Mouse (Mus musculus) embryonic stem cell, embryonic (primary cell): ENCODE measurements around the gene Mfsd12.

Experiments
- CTCF ChIA-PET, 4 experiments: fragments of 300-600 bp in 2 of 4; fragments of 350-600 bp in 2 of 4; sonication (Branson Sonifier 250); formaldehyde crosslinking; loops; one replicate each; lab custom pipeline; 2022; ENCODE audit warnings: inconsistent platforms in 2 of 4; lab: Charles Lee
- POLR2A ChIA-PET, 4 experiments: fragments of 300-600 bp in 2 of 4; fragments of 350-600 bp in 2 of 4; sonication (Branson Sonifier 250); formaldehyde crosslinking; loops; one replicate each; lab custom pipeline; 2022; ENCODE audit warnings: antibody characterized with exemption in 4 of 4, inconsistent platforms in 1 of 4; lab: Charles Lee

Mfsd12 gene

GRCm38 (mm10) chr10:81389801-81390677, 32.7 kb downstream of the Mfsd12 start:
- ChIA-PET CTCF (interaction anchor here (0.5 to 4.9 kb wide), 69 partner anchors 9 to 467 kb away, joined by 3 to 75 read pairs (median 4); partner anchors contain the start of genes Fzr1 (in 2 of the 4), Hmg20b (in 2 of the 4), Ncln (in 2 of the 4) and Atcay (in 1 of the 4)), POLR2A (interaction anchor here (0.5 to 4.0 kb wide), 34 partner anchors 11 to 789 kb away, joined by 3 to 24 read pairs (median 4); partner anchors contain the start of genes Fzr1 (in 3 of the 4), Map2k2 (in 1 of the 4), Pip5k1c (in 1 of the 4) and Thop1 (in 1 of the 4))

GRCm38 (mm10) chr10:81390678-81390965, 33.3 kb downstream of the Mfsd12 start:
- POLR2A ChIA-PET: interaction anchor here (0.5 to 4.0 kb wide), 19 partner anchors 11 to 252 kb away, joined by 3 to 24 read pairs (median 4); partner anchors contain the start of genes Fzr1 (in 3 of the 4) and Pip5k1c (in 1 of the 4)
- CTCF ChIA-PET: interaction anchor here (0.7 to 4.9 kb wide), 36 partner anchors 8 to 161 kb away, joined by 3 to 75 read pairs (median 6); partner anchors contain the start of genes Fzr1 (in 2 of the 4), Cactin (in 1 of the 4), Celf5 (in 1 of the 4) and Ncln (in 1 of the 4)

- ChIA-PET CTCF (interaction anchor here in 2 of 4 experiments (1.2 to 4.9 kb wide), 8 partner anchors 7 to 100 kb away, joined by 3 to 75 read pairs (median 6); partner anchors contain the start of genes Dohh (in 1 of the 2), Gm48551 (in 1 of the 2) and Pip5k1c (in 1 of the 2)), POLR2A (interaction anchor here in 2 of 4 experiments (0.8 to 3.1 kb wide), 6 partner anchors 8 to 34 kb away, joined by 3 to 20 read pairs (median 3); partner anchors contain the start of genes Dohh (in 1 of the 2) and Gm48551 (in 1 of the 2))
Observed at GRCm38 (mm10) chr10:81392270-81392669, 35.0 kb downstream of the Mfsd12 start.

- POLR2A ChIA-PET: interaction anchor here in 2 of 4 experiments (0.8 to 3.1 kb wide), 10 partner anchors 8 to 91 kb away, joined by 3 to 20 read pairs (median 3); partner anchors contain the start of genes Dohh (in 1 of the 2) and Gm48551 (in 1 of the 2)
Observed at GRCm38 (mm10) chr10:81392781-81393185, 35.5 kb downstream of the Mfsd12 start, which contains the start of gene Smim24. Gene Smim24 (plus strand): TSS chr10:81393051.

GRCm38 (mm10) chr10:81393456-81394063, 36.3 kb downstream of the Mfsd12 start:
- POLR2A ChIA-PET: interaction anchor here in 2 of 4 experiments (0.8 to 3.1 kb wide), 13 partner anchors 9 to 91 kb away, joined by 3 to 20 read pairs (median 3); partner anchors contain the start of genes 4930404N11Rik (in 1 of the 2), Cactin (in 1 of the 2), Dohh (in 1 of the 2) and Gm48551 (in 1 of the 2)
- CTCF ChIA-PET: interaction anchor here (0.6 to 4.9 kb wide), 20 partner anchors 9 to 962 kb away, joined by 3 to 75 read pairs (median 4); partner anchors contain the start of genes Dohh (in 2 of the 4), Gm48551 (in 2 of the 4), Fzr1 (in 1 of the 4) and Pip5k1c (in 1 of the 4)

More at GRCm38 (mm10) chr10:81392781-81393185, 35.5 kb downstream of the Mfsd12 start, which contains the start of gene Smim24:
- CTCF ChIA-PET: interaction anchor here (0.5 to 4.9 kb wide), 19 partner anchors 8 to 961 kb away, joined by 3 to 75 read pairs (median 4); partner anchors contain the start of genes Dohh (in 2 of the 4), Gm48551 (in 2 of the 4), Fzr1 (in 1 of the 4) and Pip5k1c (in 1 of the 4)

- ChIA-PET POLR2A (interaction anchor here in 3 of 4 experiments (0.5 to 2.5 kb wide), 19 partner anchors 9 to 202 kb away, joined by 3 to 13 read pairs (median 4); partner anchors contain the start of genes Dohh (in 2 of the 3), Gm48551 (in 2 of the 3) and 4930404N11Rik (in 1 of the 3)), CTCF (interaction anchor here (0.6 to 4.7 kb wide), 20 partner anchors 9 to 146 kb away, joined by 3 to 28 read pairs (median 4); partner anchors contain the start of genes Dohh (in 1 of the 4), Gm48551 (in 1 of the 4) and Pip5k1c (in 1 of the 4))
Observed at GRCm38 (mm10) chr10:81395127-81395526, 37.8 kb downstream of the Mfsd12 start.

GRCm38 (mm10) chr10:81395865-81396264, 38.6 kb downstream of the Mfsd12 start:
- POLR2A ChIA-PET: interaction anchor here (0.5 to 2.5 kb wide), 21 partner anchors 8 to 201 kb away, joined by 3 to 13 read pairs (median 4); partner anchors contain the start of genes Dohh (in 3 of the 4), Gm48551 (in 3 of the 4), 4930404N11Rik (in 1 of the 4) and Ncln (in 1 of the 4)
- CTCF ChIA-PET: interaction anchor here in 3 of 4 experiments (0.6 to 4.7 kb wide), 16 partner anchors 8 to 110 kb away, joined by 3 to 28 read pairs (median 6); partner anchors contain the start of genes Dohh (in 1 of the 3), Gm48551 (in 1 of the 3) and Pip5k1c (in 1 of the 3)

- CTCF ChIA-PET: interaction anchor here in 3 of 4 experiments (1.1 to 1.7 kb wide), 3 partner anchors 8 to 92 kb away, joined by 3 to 10 read pairs (median 4); no protein-coding TSS in a partner anchor
- POLR2A ChIA-PET: interaction anchor here in 2 of 4 experiments (1.2 to 2.5 kb wide), 6 partner anchors 11 to 155 kb away, joined by 3 to 13 read pairs (median 4); partner anchors contain the start of genes Dohh (in 2 of the 2) and Gm48551 (in 2 of the 2)
Observed at GRCm38 (mm10) chr10:81396749-81397148, 39.5 kb downstream of the Mfsd12 start.

- CTCF ChIA-PET: interaction anchor here in 1 of 4 experiments (2.3 kb wide), 1 partner anchor 9 kb away, joined by 10 read pairs; no protein-coding TSS in a partner anchor
- POLR2A ChIA-PET: interaction anchor here in 2 of 4 experiments (0.7 to 6.6 kb wide), 5 partner anchors 9 to 30 kb away, joined by 3 to 104 read pairs (median 3); partner anchors contain the start of gene Fzr1 (in 1 of the 2)
Observed at GRCm38 (mm10) chr10:81399296-81399695, 42.0 kb downstream of the Mfsd12 start.

GRCm38 (mm10) chr10:81399798-81400308, 42.6 kb downstream of the Mfsd12 start:
- CTCF ChIA-PET: interaction anchor here in 2 of 4 experiments (0.9 to 2.3 kb wide), 2 partner anchors 10 kb away, joined by 3 to 10 read pairs; no protein-coding TSS in a partner anchor
- POLR2A ChIA-PET: interaction anchor here in 3 of 4 experiments (0.5 to 6.6 kb wide), 9 partner anchors 8 to 329 kb away, joined by 3 to 104 read pairs (median 3); partner anchors contain the start of genes Fzr1 (in 2 of the 3) and Ncln (in 1 of the 3)

GRCm38 (mm10) chr10:81400371-81401204, 43.3 kb downstream of the Mfsd12 start:
- ChIA-PET CTCF (interaction anchor here (0.5 to 2.2 kb wide), 7 partner anchors 10 to 378 kb away, joined by 3 to 12 read pairs (median 4); no protein-coding TSS in a partner anchor), POLR2A (interaction anchor here in 3 of 4 experiments (0.6 to 8.1 kb wide), 27 partner anchors 11 to 461 kb away, joined by 3 to 104 read pairs (median 6); partner anchors contain the start of genes Dohh (in 2 of the 3), Gm48551 (in 2 of the 3), Cactin (in 1 of the 3) and Fzr1 (in 1 of the 3))

- POLR2A ChIA-PET: interaction anchor here in 3 of 4 experiments (0.6 to 8.1 kb wide), 69 partner anchors 8 to 725 kb away, joined by 3 to 104 read pairs (median 5); partner anchors contain the start of genes Cactin (in 3 of the 3), Dohh (in 2 of the 3), Fzr1 (in 2 of the 3) and Gm48551 (in 2 of the 3)
- CTCF ChIA-PET: interaction anchor here in 3 of 4 experiments (0.5 to 7.9 kb wide), 31 partner anchors 10 to 379 kb away, joined by 3 to 98 read pairs (median 5); partner anchors contain the start of genes Dohh (in 2 of the 3), Gm48551 (in 2 of the 3), Atcay (in 1 of the 3) and Gm48552 (in 1 of the 3)
Observed at GRCm38 (mm10) chr10:81401205-81401520, 43.9 kb downstream of the Mfsd12 start.

- ChIA-PET CTCF (interaction anchor here in 3 of 4 experiments (0.5 to 7.9 kb wide), 32 partner anchors 10 to 209 kb away, joined by 3 to 98 read pairs (median 5); partner anchors contain the start of genes Dohh (in 2 of the 3), Gm48551 (in 2 of the 3), Atcay (in 1 of the 3) and Fzr1 (in 1 of the 3)), POLR2A (interaction anchor here in 3 of 4 experiments (0.6 to 8.1 kb wide), 87 partner anchors 9 to 1457 kb away, joined by 3 to 104 read pairs (median 4); partner anchors contain the start of genes Cactin (in 3 of the 3), Dohh (in 2 of the 3), Fzr1 (in 2 of the 3) and Gm48551 (in 2 of the 3))
Observed at GRCm38 (mm10) chr10:81401521-81402226, 44.4 kb downstream of the Mfsd12 start.
